Mouse (Mus musculus) midbrain, postnatal 0 days (tissue): ENCODE measurements around the gene AI467606. TPM values are rescaled to one million over a fixed set of nuclear protein-coding genes. Genes with fewer than 3 reads are reported as not detected.
"Not testable (repeated sequence)": the region's sequence is repeated elsewhere in the genome, so short reads cannot be mapped to it uniquely, and the experiment has no call there.

Experiments used
- ATAC-seq: fragments of 200-750 bp; cut with Nextera tagmentation; 2 replicates; pipeline ENCODE4 v1.8.0; 2017; ENCODE audit warnings: moderate number of reproducible peaks, mild to moderate bottlenecking, moderate TSS enrichment, moderate library complexity; ENCODE audit not compliant: low FRiP score
- DNase-seq: peaks from one replicate; pipeline ENCODE4 v3.0.0-alpha.2; 2015; ENCODE audit warnings: low spot score
- H3K27ac ChIP-seq: fragments of 300-500 bp; sonication (generic); 2 replicates; pipeline ENCODE4 v1.5.1; 2014; ENCODE audit warnings: low read depth, mild to moderate bottlenecking, low read length, mixed read lengths
- H3K27me3 ChIP-seq: fragments of 300-500 bp; sonication (generic); 2 replicates; pipeline ENCODE4 v1.6.1; 2014; ENCODE audit warnings: low read length, control low read depth, mixed read lengths; ENCODE audit not compliant: insufficient read depth
- H3K36me3 ChIP-seq: fragments of 300-500 bp; sonication (generic); 2 replicates; pipeline ENCODE4 v1.6.1; 2014; ENCODE audit warnings: low read length, control low read depth, mixed read lengths; ENCODE audit not compliant: insufficient read depth
- H3K4me1 ChIP-seq: fragments of 300-500 bp; sonication (generic); 2 replicates; pipeline ENCODE4 v1.6.1; 2014; ENCODE audit warnings: mild to moderate bottlenecking, control low read depth, antibody characterized with exemption, low read length, mixed read lengths; ENCODE audit not compliant: insufficient read depth
- H3K4me2 ChIP-seq: fragments of 300-500 bp; sonication (generic); 2 replicates; pipeline ENCODE4 v1.6.1; 2014; ENCODE audit warnings: low read depth, mild to moderate bottlenecking, low read length, mixed read lengths; ENCODE audit not compliant: poor library complexity, severe bottlenecking
- H3K4me3 ChIP-seq: fragments of 300-500 bp; sonication (generic); 2 replicates; pipeline ENCODE4 v1.5.1; 2014; ENCODE audit warnings: low read depth, mild to moderate bottlenecking, low read length, moderate library complexity
- H3K9ac ChIP-seq: fragments of 300-500 bp; sonication (generic); replicated peaks from 2 replicates; pipeline ENCODE4 v1.6.1; 2014; ENCODE audit warnings: mild to moderate bottlenecking, low read length, moderate library complexity, mixed read lengths; ENCODE audit not compliant: poor library complexity, severe bottlenecking
- H3K9me3 ChIP-seq: fragments of 300-500 bp; sonication (generic); 2 replicates; pipeline ENCODE4 v1.6.1; 2016; ENCODE audit warnings: low read length, control low read depth
- CTCF ChIP-seq: IDR thresholded peaks from 2 replicates; pipeline ENCODE4 v1.5.1; 2016; ENCODE audit warnings: antibody characterized with exemption, mild to moderate bottlenecking
- WGBS: fragments of 180-500 bp; shearing (Covaris S2); extraction: QIAGEN DNeasy Blood & Tissue Kit; methylation state at CpG from one replicate; pipeline ENCODE4 v1.1.7; 2014; 5-methylcytosine and 5-hydroxymethylcytosine counted together
- polyA plus RNA-seq: library from polyadenylated mRNA; unstranded; fragments of >200 nt; fragmentation: Nextera tagmentation; extraction: Ambion mirVana; gene quantifications from 2 replicates; pipeline ENCODE4 v1.2.1, GENCODE M21; 2015
- total RNA-seq: library from RNA; depleted of rRNA; stranded (reverse); fragments of >200 nt; gene quantifications from 2 replicates; pipeline ENCODE4 v1.2.3, GENCODE M21; 2014

AI467606 gene
- total and polyA plus RNA-seq, 2 experiments from 2014 or later: 1.9 to 5.9 TPM

- Histone ChIP-seq H3K36me3 (no peaks in the 10 kb centered on the region), H3K4me2 (no peak overlapping the region), H3K4me3 (no peak overlapping the region), H3K27me3 (no peaks in the 10 kb centered on the region), H3K9ac (no peak overlapping the region), H3K9me3 (no peaks in the 10 kb centered on the region), H3K27ac (no peak overlapping the region), H3K4me1 (no peaks in the 10 kb centered on the region)
- DNase-seq (no peak), ATAC-seq (no peak)
- 64% methylated on average over 2 of the region's 2 CpGs for WGBS
- no peak for TF ChIP-seq CTCF
Observed at GRCm38 (mm10) chr7:127082995-127083394, 8.2 kb upstream of the AI467606 start.

GRCm38 (mm10) chr7:127083689-127084088, 7.5 kb upstream of the AI467606 start:
- Histone ChIP-seq H3K9ac (no peak overlapping the region), H3K4me3 (no peak overlapping the region), H3K4me1 (no peaks in the 10 kb centered on the region), H3K27me3 (no peaks in the 10 kb centered on the region), H3K9me3 (no peaks in the 10 kb centered on the region), H3K27ac (no peak overlapping the region), H3K4me2 (no peak overlapping the region), H3K36me3 (no peaks in the 10 kb centered on the region)
- no peak for TF ChIP-seq CTCF
- WGBS: 84% methylated on average over 4 of the region's 4 CpGs
- no peak for DNase-seq
- ATAC-seq: no peak

- no peaks in the 10 kb centered on the region for H3K4me1 ChIP-seq
- 85% methylated on average over 2 of the region's 2 CpGs for WGBS
- no peak overlapping the region for H3K27ac ChIP-seq
- no peak overlapping the region for H3K4me3 ChIP-seq
- no peaks in the 10 kb centered on the region for H3K27me3 ChIP-seq
- ATAC-seq (no peak), DNase-seq (no peak)
- no peak overlapping the region for H3K4me2 ChIP-seq
- no peak for TF ChIP-seq CTCF
- no peak overlapping the region for H3K9ac ChIP-seq
- H3K36me3 ChIP-seq: no peaks in the 10 kb centered on the region
- H3K9me3 ChIP-seq: no peaks in the 10 kb centered on the region
Observed at GRCm38 (mm10) chr7:127084794-127085193, 6.4 kb upstream of the AI467606 start.

DNA sequence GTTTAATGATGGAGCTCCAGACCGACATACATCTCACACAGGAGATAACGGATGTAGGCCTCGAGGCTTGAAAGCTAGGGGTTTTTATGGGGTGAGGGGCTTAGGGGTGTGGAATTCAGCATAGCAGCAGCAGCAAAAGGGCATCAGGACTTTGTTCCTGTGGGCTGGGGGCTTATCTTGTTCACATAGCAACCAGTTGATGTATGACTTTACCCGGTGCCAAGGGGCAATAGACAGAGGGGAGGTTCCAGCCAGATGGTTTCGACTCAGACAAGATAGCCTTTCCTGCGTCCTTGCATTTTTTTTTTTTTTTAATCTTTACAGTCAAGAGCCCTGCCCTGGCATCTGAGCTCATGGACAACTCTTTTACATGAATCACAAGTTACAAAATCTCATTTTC, 5.4 kb upstream of the AI467606 start:
- H3K4me3 ChIP-seq, H3K4me2 ChIP-seq, ATAC-seq, H3K4me1 ChIP-seq, H3K9me3 ChIP-seq, H3K36me3 ChIP-seq, H3K9ac ChIP-seq, DNase-seq, H3K27me3 ChIP-seq, H3K27ac ChIP-seq: not testable (repeated sequence)
- 81% methylated on average over 6 of the region's 6 CpGs for WGBS

DNA sequence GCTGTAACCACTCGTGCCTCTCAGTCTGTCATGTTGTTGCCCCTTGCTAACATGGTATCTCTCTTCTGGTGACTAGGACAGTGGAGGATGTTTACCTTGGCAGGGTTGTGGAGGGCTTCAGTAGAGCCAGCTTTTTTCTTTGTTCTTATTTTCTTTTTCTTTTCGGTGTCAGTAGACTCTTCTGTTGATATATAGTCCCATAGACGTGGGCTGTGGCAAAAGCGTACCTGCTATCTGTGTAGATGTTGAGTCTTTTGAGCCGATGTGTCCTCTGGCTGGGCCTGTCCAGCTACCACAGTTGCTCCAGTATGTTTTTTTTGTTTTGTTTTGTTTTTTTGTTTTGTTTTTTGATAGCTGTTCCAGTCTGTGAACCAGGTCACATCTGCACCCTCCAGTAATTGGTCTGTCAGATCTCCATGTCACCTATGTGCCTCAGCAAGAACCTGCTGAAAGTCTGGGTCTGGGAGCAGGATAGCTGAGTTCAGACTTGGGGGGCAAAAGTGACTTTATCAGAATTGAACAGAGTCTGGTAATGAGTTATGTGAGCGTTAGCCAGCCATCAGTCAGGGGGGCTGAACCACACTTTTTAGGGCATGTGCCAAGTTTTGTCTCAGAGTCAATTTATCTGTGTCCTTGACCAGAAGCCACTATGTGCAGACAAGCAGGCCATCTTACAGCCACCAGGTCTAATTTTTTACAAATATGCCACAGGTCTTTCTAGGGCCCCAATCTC, 3.7 kb upstream of the AI467606 start, which contains the start of gene Zg16:
Gene Zg16, minus strand, starts transcription at position 51 of the 733 bp plus-strand sequence.
- 81% methylated on average over 6 of the region's 6 CpGs for WGBS
- H3K36me3 ChIP-seq, H3K4me1 ChIP-seq, H3K9ac ChIP-seq, H3K27ac ChIP-seq, DNase-seq, H3K4me2 ChIP-seq, ATAC-seq, H3K4me3 ChIP-seq, H3K27me3 ChIP-seq, H3K9me3 ChIP-seq: not testable (repeated sequence)

DNA sequence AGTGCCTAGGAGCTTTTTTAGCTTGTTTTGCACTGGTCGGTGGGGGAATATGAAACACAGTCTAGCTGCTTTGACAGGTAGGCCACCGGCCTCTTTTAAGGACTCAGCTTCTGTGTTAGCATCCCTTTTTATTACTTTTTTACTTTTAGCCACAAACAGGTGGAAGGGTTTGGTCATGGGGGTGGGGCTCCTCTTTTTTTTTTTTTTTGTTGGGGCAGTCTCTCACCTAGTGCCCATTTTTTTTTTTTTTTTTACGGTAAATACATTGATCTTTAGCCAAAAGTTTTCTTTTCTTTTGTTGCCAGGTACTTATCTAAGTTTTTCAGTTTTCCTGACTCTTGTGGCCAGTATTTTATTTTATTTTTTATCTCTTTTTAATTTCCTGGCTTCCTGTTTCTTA, 3.1 kb upstream of the AI467606 start:
- H3K27ac ChIP-seq: no peak overlapping the region
- DNase-seq: no peak
- no peak for TF ChIP-seq CTCF
- H3K4me2 ChIP-seq: no peak overlapping the region
- H3K9me3 ChIP-seq: no peaks in the 10 kb centered on the region
- 92% methylated on average over 3 of the region's 3 CpGs for WGBS
- no peaks in the 10 kb centered on the region for H3K4me1 ChIP-seq
- H3K9ac ChIP-seq: no peak overlapping the region
- no peak for ATAC-seq
- no peaks in the 10 kb centered on the region for H3K27me3 ChIP-seq
- H3K36me3 ChIP-seq: no peaks in the 10 kb centered on the region
- H3K4me3 ChIP-seq: no peak overlapping the region
